Mouse (Mus musculus) spleen, postnatal 14 days (tissue): Measurements from ENCODE around the gene Rexo4.

Source experiments
- DNase-seq, 2 experiments: peaks; one replicate each; pipeline ENCODE4 v3.0.0; 2021 to 2022; ENCODE audit warnings: low spot score in 2 of 2

Gene Rexo4

GRCm38 (mm10) chr2:26943253-26943652 is 20.9 kb downstream of the Rexo4 start:
- DNase-seq, result no peak

GRCm38 (mm10) chr2:26941539-26941938 is 22.6 kb downstream of the Rexo4 start:
- DNase-seq, result no peak

- no peak for DNase-seq
These were observed 27.8 kb downstream of the Rexo4 start for GRCm38 (mm10) chr2:26936425-26936824.

- no peak for DNase-seq
These were observed 28.9 kb downstream of the Rexo4 start for GRCm38 (mm10) chr2:26935286-26935685.

GRCm38 (mm10) chr2:26933304-26934055 is 30.7 kb downstream of the Rexo4 start, which contains the start of the genes Surf4 and Stkld1:
Gene Surf4 (minus strand): TSS chr2:26933928.
Gene Stkld1 (plus strand): TSS chr2:26934047.
- DNase-seq, result peak; percentile 87 to 90

- peak in 1 of 2 experiments; percentile 21 for DNase-seq
These were observed 31.5 kb downstream of the Rexo4 start for GRCm38 (mm10) chr2:26932473-26933303.

- peak; percentile 29 to 67 for DNase-seq
These were observed 33.8 kb downstream of the Rexo4 start for GRCm38 (mm10) chr2:26930390-26930789.

- no peak for DNase-seq
These were observed 36.3 kb downstream of the Rexo4 start for GRCm38 (mm10) chr2:26927745-26928476.

GRCm38 (mm10) chr2:26921784-26922183 is 42.4 kb downstream of the Rexo4 start:
- no peak for DNase-seq

GRCm38 (mm10) chr2:26920190-26920855 is 43.9 kb downstream of the Rexo4 start:
- no peak for DNase-seq

- DNase-seq, result no peak
These were observed 44.5 kb downstream of the Rexo4 start for GRCm38 (mm10) chr2:26919684-26920083.

GRCm38 (mm10) chr2:26916738-26917137 is 47.4 kb downstream of the Rexo4 start:
- DNase-seq, result no peak

- peak; percentile 49 to 69 for DNase-seq
These were observed 48.1 kb downstream of the Rexo4 start, which contains the start of the genes Surf2 and Surf1 for GRCm38 (mm10) chr2:26915927-26916728. Gene Surf2 (plus strand): TSS chr2:26916367. Gene Surf1 (minus strand): TSS chr2:26916530.

GRCm38 (mm10) chr2:26914148-26914941 is 49.8 kb downstream of the Rexo4 start:
- DNase-seq, result no peak

GRCm38 (mm10) chr2:26913416-26914147 is 50.6 kb downstream of the Rexo4 start:
- no peak for DNase-seq

- DNase-seq, result no peak
These were observed 51.9 kb downstream of the Rexo4 start for GRCm38 (mm10) chr2:26912253-26912770.

GRCm38 (mm10) chr2:26910994-26911765 is 53.0 kb downstream of the Rexo4 start:
- DNase-seq, result peak in 1 of 2 experiments; percentile 41
